7 mouse cellular contexts compared by ENCODE assay signal in genomic region chr17:79715649-79716143, GRCm38 (mm10). TPM values are rescaled to one million over a fixed set of nuclear protein-coding genes. Genes with fewer than 3 reads are reported as not detected.
DNase-seq lines count a peak whose midpoint lies in the region; ATAC-seq and TF ChIP-seq lines count a peak whose summit lies in the region.

No protein-coding gene starts in this region.

- H3K9me3 ChIP-seq in embryonic facial prominence, embryonic 12.5 days = no peaks in the 10 kb centered on the region
- H3K9me3 ChIP-seq in limb, embryonic 13.5 days = 0 out of 2 replicates have a peak, but pooled peaks cover 3% of the 10 kb centered on the region
- H3K9me3 ChIP-seq in midbrain, embryonic 16.5 days (replicated peaks; ENCODE audit: control insufficient read depth, low read length, poor library complexity, severe bottlenecking) = no peaks in the 10 kb centered on the region

- TF ChIP-seq POLR2A in spleen, adult 2 months (IDR thresholded peaks at IDR 0.05; ENCODE audit: low read depth, low read length) = no peak

- peaks cover 25% of the 10 kb centered on the region for H3K4me1 ChIP-seq in embryonic facial prominence, embryonic 12.5 days
- peaks cover 33% of the 10 kb centered on the region for H3K4me1 ChIP-seq in limb, embryonic 13.5 days
- peaks cover 27% of the 10 kb centered on the region for H3K4me1 ChIP-seq in midbrain, embryonic 16.5 days (ENCODE audit: control insufficient read depth, insufficient read depth, low read length)
- H3K4me1 ChIP-seq in spleen, adult 2 months (ENCODE audit: control insufficient read depth, insufficient read depth, insufficient read length) = peaks cover 8% of the 10 kb centered on the region

- peak overlapping the region; percentile 44 for H3K4me3 ChIP-seq in embryonic facial prominence, embryonic 12.5 days
- H3K4me3 ChIP-seq in limb, embryonic 13.5 days = peak overlapping the region; percentile 47
- H3K4me3 ChIP-seq in midbrain, embryonic 16.5 days (ENCODE audit: low read depth, low read length) = peak overlapping the region; percentile 52
- H3K4me3 ChIP-seq in spleen, adult 2 months (ENCODE audit: extremely low read depth, insufficient read depth, insufficient read length) = no peak overlapping the region; the same call in 1 of the 2 replicates

- peak overlapping the region; percentile 30; the same call in 1 of the 2 replicates for H3K27ac ChIP-seq in embryonic facial prominence, embryonic 12.5 days
- no peak overlapping the region for H3K27ac ChIP-seq in limb, embryonic 13.5 days
- no peak overlapping the region for H3K27ac ChIP-seq in midbrain, embryonic 16.5 days (ENCODE audit: low read length)
- H3K27ac ChIP-seq in spleen, adult 2 months (ENCODE audit: insufficient read depth, low read length) = no peak overlapping the region

- peak overlapping the region; percentile 47; the same call in 1 of the 2 replicates for H3K9ac ChIP-seq in embryonic facial prominence, embryonic 12.5 days
- H3K9ac ChIP-seq in limb, embryonic 13.5 days = peak overlapping the region; percentile 51
- H3K9ac ChIP-seq in midbrain, embryonic 16.5 days (ENCODE audit: low read depth, low read length) = peak overlapping the region; percentile 53

- 0% methylated on average over 42 of the region's 42 CpGs for WGBS in embryonic facial prominence, embryonic 12.5 days
- under 1% methylated on average over 38 of the region's 42 CpGs for WGBS in limb, embryonic 13.5 days
- WGBS in midbrain, embryonic 16.5 days = 0% methylated on average over 42 of the region's 42 CpGs
- WGBS in spleen, adult 2 months = 1% methylated on average over 42 of the region's 42 CpGs

- H3K4me2 ChIP-seq in embryonic facial prominence, embryonic 12.5 days (replicated peaks) = peak overlapping the region; percentile 89
- H3K4me2 ChIP-seq in limb, embryonic 13.5 days (replicated peaks) = peak overlapping the region; percentile 86
- peak overlapping the region; percentile 95 for H3K4me2 ChIP-seq in midbrain, embryonic 16.5 days (ENCODE audit: low read length)

- H3K27me3 ChIP-seq in embryonic facial prominence, embryonic 12.5 days = peaks cover 50% of the 10 kb centered on the region
- H3K27me3 ChIP-seq in limb, embryonic 13.5 days = peaks cover 72% of the 10 kb centered on the region
- H3K27me3 ChIP-seq in midbrain, embryonic 16.5 days (ENCODE audit: control insufficient read depth, insufficient read depth, low read depth, low read length) = peaks cover 33% of the 10 kb centered on the region
- H3K27me3 ChIP-seq in spleen, adult 2 months (ENCODE audit: control insufficient read depth, insufficient read depth, low read length) = peaks cover 21% of the 10 kb centered on the region

- peak; percentile 92 for ATAC-seq in embryonic facial prominence, embryonic 12.5 days (ENCODE audit: insufficient number of reproducible peaks, insufficient read depth, low FRiP score, low TSS enrichment)
- ATAC-seq in limb, embryonic 13.5 days (ENCODE audit: low FRiP score, low read depth) = peak; percentile 79
- peak; percentile 82 for ATAC-seq in midbrain, embryonic 16.5 days

- TF ChIP-seq CTCF in spleen, adult 2 months (IDR thresholded peaks at IDR 0.05; ENCODE audit: extremely low read depth, insufficient read depth, insufficient read length, insufficient replicate concordance) = peak; percentile 81

- no peaks in the 10 kb centered on the region for H3K36me3 ChIP-seq in embryonic facial prominence, embryonic 12.5 days
- no peaks in the 10 kb centered on the region for H3K36me3 ChIP-seq in limb, embryonic 13.5 days
- no peaks in the 10 kb centered on the region for H3K36me3 ChIP-seq in midbrain, embryonic 16.5 days (ENCODE audit: control insufficient read depth, insufficient read depth, low read length)
- H3K36me3 ChIP-seq in spleen, adult 2 months (ENCODE audit: control insufficient read depth, insufficient read depth, low read length) = no peaks in the 10 kb centered on the region

- DNase-seq in adrenal gland, postnatal 25 days = peak; percentile 87
- DNase-seq in heart, adult 9 months (ENCODE audit: low spot score in 2 of 2) = peak; percentile 74 to 86
- peak; percentile 90 for DNase-seq in kidney, adult 9 months
- DNase-seq in spleen, adult 2 months (ENCODE audit: low read depth in 1 of 2, low spot score in 2 of 2) = peak; percentile 17 to 69

RNA-seq across cellular contexts. Expression of gene Cyp1b1, which starts 0.8 kb away (rescaled TPM):
- 18.0 and 23.3 TPM in 2 replicates for total RNA-seq in adrenal gland, postnatal 25 days (2021)
- 10.1 and 13.4 TPM in 2 replicates for polyA plus RNA-seq in embryonic facial prominence, embryonic 12.5 days (2016; fragmentation: Nextera tagmentation; extraction: Ambion mirVana)
- 2.6 and 3.4 TPM in 2 replicates for polyA plus RNA-seq in limb, embryonic 13.5 days (2015; fragmentation: Nextera tagmentation; extraction: Ambion mirVana)
- 4.8 and 5.0 TPM in 2 replicates for polyA plus RNA-seq in midbrain, embryonic 16.5 days (2015; fragmentation: Nextera tagmentation; extraction: Ambion mirVana)
- 35.0 and 49.2 TPM in 2 replicates for polyA plus RNA-seq in spleen, adult 2 months (2012; rRNA removed)
